Comparison of ENCODE assay signal across 29 mouse cellular contexts in genomic region chr1:160566458-160566857, GRCm38 (mm10).
DNase-seq lines count a peak whose midpoint lies in the region; ATAC-seq and TF ChIP-seq lines count a peak whose summit lies in the region.
"Had no signal": no experiment of that assay in that cellular context is flagged by ENCODE, and none has a peak within 500 bp of the region (broad histone marks: within the 10 kb centered on the region; RNA-seq: fewer than 3 reads in every experiment).

No protein-coding gene starts in this region.

- no peak overlapping the region for H3K4me3 ChIP-seq in forebrain, embryonic 10.5 days
- H3K4me3 ChIP-seq in forebrain, embryonic 15.5 days, result no peak overlapping the region
- H3K4me3 ChIP-seq in midbrain, embryonic 11.5 days (ENCODE audit: low read depth, low read length), result no peak overlapping the region
- H3K4me3 ChIP-seq in midbrain, postnatal 0 days (ENCODE audit: low read depth, low read length), result no peak overlapping the region
- no peak overlapping the region for H3K4me3 ChIP-seq in forebrain, embryonic 14.5 days (ENCODE audit: low read depth, low read length)
- H3K4me3 ChIP-seq: embryonic facial prominence, embryonic 12.5 days; embryonic facial prominence, embryonic 15.5 days; heart, adult 2 months; heart, embryonic 10.5 days; heart, embryonic 13.5 days had no signal

- no peak for ATAC-seq in forebrain, embryonic 15.5 days (replicated peaks)
- ATAC-seq in midbrain, embryonic 11.5 days (ENCODE audit: low FRiP score), result 0 out of 2 replicates have a peak, but pooled peaks have one; percentile 30
- ATAC-seq in midbrain, postnatal 0 days (ENCODE audit: low FRiP score), result no peak
- no peak for ATAC-seq in forebrain, embryonic 14.5 days
- ATAC-seq: hindbrain, postnatal 0 days; inflammation-experienced regulatory T-cells, adult 6 months; intestine, embryonic 16.5 days; Patski had no signal

- no peak for TF ChIP-seq CTCF in midbrain, postnatal 0 days (IDR thresholded peaks at IDR 0.05)
- no peak for TF ChIP-seq CTCF in brain, embryonic 14.5 days (IDR thresholded peaks at IDR 0.05; ENCODE audit: borderline replicate concordance, extremely low read depth, insufficient read depth, insufficient read length)

- no peak overlapping the region for H3K27ac ChIP-seq in forebrain, embryonic 10.5 days
- no peak overlapping the region for H3K27ac ChIP-seq in forebrain, embryonic 15.5 days (replicated peaks)
- H3K27ac ChIP-seq in midbrain, embryonic 11.5 days (ENCODE audit: low read depth, low read length), result no peak overlapping the region
- no peak overlapping the region for H3K27ac ChIP-seq in midbrain, postnatal 0 days (ENCODE audit: low read depth, low read length)
- H3K27ac ChIP-seq in forebrain, embryonic 14.5 days (ENCODE audit: low read depth, low read length), result no peak overlapping the region
- H3K27ac ChIP-seq: embryonic facial prominence, embryonic 12.5 days; embryonic facial prominence, embryonic 15.5 days; heart, adult 2 months; heart, embryonic 10.5 days; heart, embryonic 13.5 days; hindbrain, embryonic 14.5 days; hindbrain, postnatal 0 days had no signal

- no peak overlapping the region for H3K4me2 ChIP-seq in forebrain, embryonic 15.5 days (replicated peaks)
- H3K4me2 ChIP-seq in midbrain, embryonic 11.5 days, result no peak overlapping the region
- no peak overlapping the region for H3K4me2 ChIP-seq in midbrain, postnatal 0 days (ENCODE audit: low read depth, low read length, poor library complexity, severe bottlenecking)
- no peak overlapping the region for H3K4me2 ChIP-seq in forebrain, embryonic 14.5 days (ENCODE audit: low read length)
- H3K4me2 ChIP-seq: embryonic facial prominence, embryonic 12.5 days; embryonic facial prominence, embryonic 15.5 days; heart, embryonic 13.5 days; hindbrain, embryonic 14.5 days had no signal

- no peak for TF ChIP-seq POLR2A in brain, embryonic 14.5 days (IDR thresholded peaks at IDR 0.05; ENCODE audit: borderline replicate concordance, extremely low read depth, insufficient read depth, insufficient read length, poor library complexity, severe bottlenecking)

- peak; percentile 19 for DNase-seq in forebrain, embryonic 10.5 days (ENCODE audit: extremely low spot score, low spot score)
- DNase-seq in midbrain, embryonic 11.5 days (ENCODE audit: low spot score, missing footprints), result peak; percentile 85
- no peak for DNase-seq in midbrain, postnatal 0 days (ENCODE audit: low spot score)
- peak; percentile 63 for DNase-seq in brain, embryonic 14.5 days (ENCODE audit: low read depth)
- DNase-seq in forebrain, embryonic 14.5 days (ENCODE audit: low spot score), result peak; percentile 30
- no peak for DNase-seq in spleen, postnatal 10 days (ENCODE audit: low spot score in 2 of 2)
- DNase-seq: adrenal gland, postnatal 14 days; B cell, adult 2 months; cerebellum, adult 11-12 months; cerebellum, adult 8-10 months; cerebellum, postnatal 10 days; cerebellum, postnatal 36 days; gastrocnemius, postnatal 10 days; gastrocnemius, postnatal 36 days; heart, adult 2 months; heart, postnatal 14 days; heart, postnatal 4 days had no signal

- peaks cover 31% of the 10 kb centered on the region for H3K4me1 ChIP-seq in forebrain, embryonic 10.5 days
- H3K4me1 ChIP-seq in forebrain, embryonic 15.5 days, result no peaks in the 10 kb centered on the region
- peaks cover 4% of the 10 kb centered on the region; the same call in 1 of the 2 replicates for H3K4me1 ChIP-seq in midbrain, embryonic 11.5 days (ENCODE audit: control insufficient read depth, insufficient read depth, low read length)
- no peaks in the 10 kb centered on the region for H3K4me1 ChIP-seq in midbrain, postnatal 0 days (ENCODE audit: insufficient read depth, low read length)
- H3K4me1 ChIP-seq in forebrain, embryonic 14.5 days (ENCODE audit: control insufficient read depth, insufficient read depth, low read length), result peaks cover 5% of the 10 kb centered on the region; the same call in 1 of the 2 replicates
- H3K4me1 ChIP-seq: embryonic facial prominence, embryonic 12.5 days; embryonic facial prominence, embryonic 15.5 days; heart, embryonic 10.5 days had no signal

- 19% methylated on average over 4 of the region's 4 CpGs for WGBS in forebrain, embryonic 10.5 days
- WGBS in forebrain, embryonic 15.5 days, result 9% methylated on average over 4 of the region's 4 CpGs
- 14% methylated on average over 4 of the region's 4 CpGs for WGBS in midbrain, embryonic 11.5 days
- 14% methylated on average over 4 of the region's 4 CpGs for WGBS in midbrain, postnatal 0 days
- 3% methylated on average over 4 of the region's 4 CpGs for WGBS in forebrain, embryonic 14.5 days

- no peaks in the 10 kb centered on the region for H3K36me3 ChIP-seq in forebrain, embryonic 10.5 days (replicated peaks)
- no peaks in the 10 kb centered on the region for H3K36me3 ChIP-seq in forebrain, embryonic 15.5 days
- H3K36me3 ChIP-seq in midbrain, embryonic 11.5 days (ENCODE audit: control insufficient read depth, insufficient read depth, low read length), result no peaks in the 10 kb centered on the region
- no peaks in the 10 kb centered on the region for H3K36me3 ChIP-seq in midbrain, postnatal 0 days (ENCODE audit: insufficient read depth, low read length)
- no peaks in the 10 kb centered on the region for H3K36me3 ChIP-seq in forebrain, embryonic 14.5 days (ENCODE audit: control insufficient read depth, insufficient read depth, low read length)
- H3K36me3 ChIP-seq: embryonic facial prominence, embryonic 12.5 days; embryonic facial prominence, embryonic 15.5 days; heart, embryonic 10.5 days; heart, embryonic 13.5 days had no signal

- H3K9me3 ChIP-seq in forebrain, embryonic 10.5 days, result no peaks in the 10 kb centered on the region
- no peaks in the 10 kb centered on the region for H3K9me3 ChIP-seq in forebrain, embryonic 15.5 days
- no peaks in the 10 kb centered on the region for H3K9me3 ChIP-seq in midbrain, embryonic 11.5 days (ENCODE audit: control insufficient read depth, low read length)
- H3K9me3 ChIP-seq in midbrain, postnatal 0 days (ENCODE audit: low read length), result no peaks in the 10 kb centered on the region
- no peaks in the 10 kb centered on the region for H3K9me3 ChIP-seq in forebrain, embryonic 14.5 days (replicated peaks; ENCODE audit: control insufficient read depth, low read length)
- H3K9me3 ChIP-seq: embryonic facial prominence, embryonic 12.5 days; embryonic facial prominence, embryonic 15.5 days; G1E; heart, embryonic 10.5 days; heart, embryonic 13.5 days had no signal

- H3K9ac ChIP-seq in forebrain, embryonic 15.5 days (replicated peaks), result no peak overlapping the region
- H3K9ac ChIP-seq in midbrain, embryonic 11.5 days (ENCODE audit: low read length), result no peak overlapping the region
- H3K9ac ChIP-seq in midbrain, postnatal 0 days (replicated peaks; ENCODE audit: low read length, poor library complexity, severe bottlenecking), result no peak overlapping the region
- no peak overlapping the region for H3K9ac ChIP-seq in forebrain, embryonic 14.5 days (ENCODE audit: low read length)
- H3K9ac ChIP-seq: embryonic facial prominence, embryonic 12.5 days; embryonic facial prominence, embryonic 15.5 days; heart, embryonic 13.5 days; hindbrain, embryonic 14.5 days had no signal

- no peaks in the 10 kb centered on the region for H3K27me3 ChIP-seq in forebrain, embryonic 10.5 days (ENCODE audit: poor library complexity, severe bottlenecking)
- no peaks in the 10 kb centered on the region for H3K27me3 ChIP-seq in forebrain, embryonic 15.5 days
- no peaks in the 10 kb centered on the region for H3K27me3 ChIP-seq in midbrain, embryonic 11.5 days (ENCODE audit: control insufficient read depth, insufficient read depth, low read length)
- no peaks in the 10 kb centered on the region for H3K27me3 ChIP-seq in midbrain, postnatal 0 days (ENCODE audit: insufficient read depth, low read length)
- no peaks in the 10 kb centered on the region for H3K27me3 ChIP-seq in forebrain, embryonic 14.5 days (replicated peaks; ENCODE audit: control insufficient read depth, insufficient read depth, low read length)
- H3K27me3 ChIP-seq: CH12.LX; embryonic facial prominence, embryonic 12.5 days; embryonic facial prominence, embryonic 15.5 days; heart, embryonic 13.5 days; Patski had no signal

Comparison
In these comparisons a context has a peak if more than half of its experiments do, and no peak if none do; other contexts are left out.
1. DNase-seq: peak in forebrain, embryonic 10.5 days (single experiment), midbrain, embryonic 11.5 days (single experiment), brain, embryonic 14.5 days (single experiment) and forebrain, embryonic 14.5 days (single experiment); none in midbrain, postnatal 0 days (single experiment) and spleen, postnatal 10 days (0 of 2).